Mouse (Mus musculus) cerebellum, adult 8-10 months (tissue): ENCODE results near the gene Tspan10.

Experiments used
- DNase-seq: peaks from one replicate; pipeline ENCODE4 v3.0.0; 2022

Tspan10 gene

DNA sequence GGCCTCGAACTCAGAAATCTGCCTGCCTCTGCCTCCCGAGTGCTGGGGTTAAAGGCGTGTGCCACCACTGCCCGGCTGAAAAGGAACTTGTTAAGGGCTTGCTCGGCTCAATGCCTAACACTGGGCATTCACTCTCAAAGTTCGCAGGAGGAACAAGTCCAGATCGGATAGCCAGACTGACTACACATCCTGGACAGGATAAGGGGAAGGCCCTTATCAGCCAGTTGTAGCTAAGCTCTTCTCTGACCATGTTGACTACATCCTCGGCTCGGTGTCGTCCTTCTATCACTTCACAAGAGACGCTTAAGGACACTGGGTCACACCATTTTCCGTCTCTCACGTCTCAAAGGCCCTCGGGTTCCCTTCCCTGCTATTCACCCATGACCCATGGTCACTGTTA is 14.9 kb downstream of the Tspan10 start:
- no peak for DNase-seq

- DNase-seq = peak; percentile 71
Observed at GRCm38 (mm10) chr11:120457772-120458751, 15.6 kb downstream of the Tspan10 start, which contains the start of the genes Oxld1 and Ccdc137. TSS of gene Oxld1 (minus strand) at chr11:120458068. TSS of gene Ccdc137 (plus strand) at chr11:120458115.

DNA sequence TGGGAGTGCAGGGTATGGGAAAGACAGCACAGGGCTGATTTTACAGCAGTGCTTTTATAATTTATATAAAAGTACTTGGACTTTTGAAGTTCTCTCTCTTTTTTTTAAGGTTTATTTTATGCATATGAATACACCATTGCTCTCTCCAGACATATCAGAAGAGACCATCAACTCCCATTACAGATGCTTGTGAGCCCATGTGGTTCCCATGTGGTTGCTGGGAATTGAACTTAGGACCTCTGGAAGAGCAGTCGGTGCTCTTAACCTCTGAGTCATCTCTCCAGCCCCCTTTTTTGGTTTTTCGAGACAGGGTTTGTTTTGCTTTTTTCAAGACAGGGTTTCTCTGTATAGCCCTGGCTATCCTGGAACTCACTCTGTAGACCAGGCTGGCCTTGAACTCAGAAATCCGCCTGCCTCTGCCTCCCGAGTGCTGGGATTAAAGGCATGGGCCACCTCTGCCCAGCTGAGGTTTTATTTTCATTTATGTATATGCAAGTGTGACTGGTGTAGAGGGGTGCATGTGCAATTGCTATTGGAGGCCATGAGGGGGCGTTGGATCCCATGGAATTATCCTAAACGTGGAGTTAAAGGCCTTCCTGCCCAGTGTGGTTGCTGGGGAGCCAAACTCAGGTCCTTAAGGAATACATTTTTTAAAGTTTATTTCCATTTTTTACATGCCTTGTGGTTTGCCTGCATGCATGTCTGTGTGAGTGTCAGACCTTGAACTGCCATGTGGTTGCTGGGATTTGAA is 16.6 kb downstream of the Tspan10 start:
- no peak for DNase-seq

- DNase-seq = no peak
Observed at GRCm38 (mm10) chr11:120463536-120463935, 21.1 kb downstream of the Tspan10 start.

DNA sequence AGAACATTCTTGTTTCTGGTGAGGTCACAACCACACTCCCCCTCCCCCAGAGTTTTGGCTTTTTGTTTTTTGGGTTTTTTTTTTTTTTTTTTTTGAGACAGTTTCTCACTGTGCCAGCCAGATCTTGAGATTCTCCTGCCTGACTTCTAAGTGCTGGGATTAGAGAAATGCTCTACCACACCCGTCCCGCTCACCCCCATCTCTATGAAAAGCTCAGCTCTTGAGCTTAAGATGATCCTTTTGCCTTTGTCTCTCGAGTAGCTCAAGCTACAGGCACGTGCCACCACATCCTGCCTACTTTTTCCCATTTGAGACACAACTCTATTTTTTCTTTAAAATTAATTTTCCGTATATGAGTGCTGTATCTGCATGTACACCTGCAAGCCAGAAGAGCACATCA is 21.9 kb downstream of the Tspan10 start:
- no peak for DNase-seq

DNA sequence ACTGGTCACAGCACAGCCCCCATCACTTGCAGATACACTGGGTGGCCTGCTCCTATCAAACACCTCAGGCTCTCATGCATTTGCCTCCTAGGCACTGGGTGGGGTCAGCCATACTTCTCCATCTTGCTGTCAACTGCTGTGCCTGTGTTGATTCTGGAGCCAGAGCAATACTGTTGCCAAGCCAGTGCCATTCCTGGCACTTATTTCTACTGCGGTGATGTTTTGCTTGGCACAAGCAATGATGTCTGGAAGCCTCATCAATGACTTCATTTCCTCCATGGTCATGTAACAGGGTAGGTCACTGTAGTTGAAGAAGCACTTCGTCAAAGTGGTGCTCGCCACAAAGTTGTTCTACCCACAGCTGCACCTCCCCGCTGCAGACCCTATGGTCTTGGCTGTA is 23.1 kb downstream of the Tspan10 start:
- no peak for DNase-seq

DNA sequence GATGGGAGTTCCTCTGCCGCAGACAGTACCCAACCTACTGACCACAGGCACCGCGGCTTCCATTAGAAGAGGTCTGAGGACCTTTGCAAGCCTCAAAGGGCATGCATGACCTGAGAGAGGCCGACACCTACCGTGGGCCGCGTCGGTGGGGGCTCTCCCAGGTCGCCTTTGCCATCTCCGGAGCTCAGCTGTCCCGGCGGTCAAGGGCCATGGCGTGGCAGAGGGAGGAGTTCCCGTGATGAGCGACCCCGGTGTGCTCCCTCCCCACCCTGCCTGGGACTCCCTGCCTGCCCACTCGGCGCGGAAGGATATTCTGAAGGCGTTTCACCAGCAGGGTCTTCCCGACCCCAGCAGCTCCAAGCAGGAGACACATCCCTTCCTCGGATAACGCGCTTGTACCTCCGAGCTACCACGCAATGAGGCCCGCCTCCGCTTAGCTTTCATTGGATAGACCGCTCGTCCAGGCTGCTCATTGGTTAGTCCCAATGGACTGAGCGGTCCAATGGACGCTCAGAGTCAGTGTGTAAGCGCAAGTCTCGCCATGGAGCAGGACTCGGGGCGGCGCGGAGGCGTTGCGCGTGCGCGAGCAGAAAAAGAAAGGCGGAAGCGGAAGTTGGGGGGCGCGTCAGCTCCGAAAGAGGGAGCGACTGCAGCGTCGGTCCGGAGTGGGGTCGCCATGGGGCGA is 24.7 kb downstream of the Tspan10 start, which contains the start of gene Arl16:
Arl16 (minus strand) TSS at position 557 of the 685 bp plus-strand sequence.
- DNase-seq = peak; percentile 88

- DNase-seq = no peak
Observed at GRCm38 (mm10) chr11:120467736-120468092, 25.3 kb downstream of the Tspan10 start.

- DNase-seq = no peak
Observed at GRCm38 (mm10) chr11:120472052-120472451, 29.6 kb downstream of the Tspan10 start.

GRCm38 (mm10) chr11:120483448-120483934 is 41.0 kb downstream of the Tspan10 start:
- DNase-seq = no peak

- DNase-seq = peak; percentile 84
Observed at GRCm38 (mm10) chr11:120484265-120484981, 42.0 kb downstream of the Tspan10 start, which contains the start of gene Mrpl12. TSS of gene Mrpl12 (plus strand) at chr11:120484613.

GRCm38 (mm10) chr11:120485251-120485650 is 42.8 kb downstream of the Tspan10 start:
- no peak for DNase-seq

DNA sequence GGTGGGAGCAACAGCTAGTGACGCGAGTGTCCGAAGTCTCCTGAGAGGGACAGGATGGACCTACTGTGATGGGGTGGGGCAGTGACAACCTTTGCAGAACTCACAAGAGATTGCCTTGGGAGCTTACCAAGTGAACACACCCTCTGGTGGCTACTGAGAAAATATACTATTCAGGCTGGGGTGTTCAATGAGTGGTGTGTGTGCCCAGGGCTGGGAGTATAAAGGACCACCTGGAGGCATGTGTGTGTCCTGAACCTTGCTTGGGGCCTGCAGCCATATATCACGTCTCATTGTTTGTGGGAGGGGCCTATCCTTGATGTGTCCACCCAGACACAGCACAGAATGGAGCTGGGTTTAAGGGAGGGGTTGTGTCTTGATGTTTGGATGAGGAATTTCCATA is 46.1 kb downstream of the Tspan10 start:
- no peak for DNase-seq

DNA sequence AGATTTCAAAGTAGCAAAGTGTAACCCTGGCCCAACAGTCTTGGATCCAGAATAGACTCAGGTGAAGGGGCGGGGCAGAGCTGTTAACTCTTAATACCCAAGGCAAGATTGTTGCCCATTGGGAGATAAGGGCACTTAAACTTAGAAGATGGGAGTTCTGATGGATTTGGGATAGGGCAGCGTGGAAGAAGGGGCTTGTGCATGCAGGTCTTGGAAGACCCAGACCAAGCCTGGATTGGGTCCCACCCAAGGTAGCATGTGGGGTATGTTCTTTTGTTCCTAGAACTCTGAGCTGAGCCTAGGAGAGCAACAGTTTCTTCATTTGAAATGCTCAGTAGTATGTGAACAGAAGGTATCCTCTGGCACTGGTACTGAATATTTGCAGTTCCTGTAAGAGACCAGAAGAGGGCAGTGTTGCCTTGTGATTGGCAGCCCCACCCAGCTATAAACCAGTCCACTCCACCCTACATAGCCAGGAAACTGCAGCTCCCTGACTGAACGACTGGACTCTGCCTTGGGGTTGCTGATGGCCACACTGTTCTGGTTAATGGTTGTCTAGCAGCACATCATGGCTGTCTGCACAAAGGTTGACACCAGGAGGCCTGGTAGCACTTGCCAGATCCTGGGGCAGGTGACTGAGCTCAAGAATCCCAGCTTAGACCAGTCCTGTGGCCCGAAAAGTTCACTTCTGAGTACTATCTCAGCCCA is 46.8 kb downstream of the Tspan10 start:
- peak; percentile 68 for DNase-seq

GRCm38 (mm10) chr11:120490291-120491046 is 48.0 kb downstream of the Tspan10 start:
- no peak for DNase-seq

GRCm38 (mm10) chr11:120491317-120492023 is 49.0 kb downstream of the Tspan10 start, which contains the start of gene Slc25a10:
TSS of gene Slc25a10 (plus strand) at chr11:120491840.
- peak; percentile 83 for DNase-seq

DNA sequence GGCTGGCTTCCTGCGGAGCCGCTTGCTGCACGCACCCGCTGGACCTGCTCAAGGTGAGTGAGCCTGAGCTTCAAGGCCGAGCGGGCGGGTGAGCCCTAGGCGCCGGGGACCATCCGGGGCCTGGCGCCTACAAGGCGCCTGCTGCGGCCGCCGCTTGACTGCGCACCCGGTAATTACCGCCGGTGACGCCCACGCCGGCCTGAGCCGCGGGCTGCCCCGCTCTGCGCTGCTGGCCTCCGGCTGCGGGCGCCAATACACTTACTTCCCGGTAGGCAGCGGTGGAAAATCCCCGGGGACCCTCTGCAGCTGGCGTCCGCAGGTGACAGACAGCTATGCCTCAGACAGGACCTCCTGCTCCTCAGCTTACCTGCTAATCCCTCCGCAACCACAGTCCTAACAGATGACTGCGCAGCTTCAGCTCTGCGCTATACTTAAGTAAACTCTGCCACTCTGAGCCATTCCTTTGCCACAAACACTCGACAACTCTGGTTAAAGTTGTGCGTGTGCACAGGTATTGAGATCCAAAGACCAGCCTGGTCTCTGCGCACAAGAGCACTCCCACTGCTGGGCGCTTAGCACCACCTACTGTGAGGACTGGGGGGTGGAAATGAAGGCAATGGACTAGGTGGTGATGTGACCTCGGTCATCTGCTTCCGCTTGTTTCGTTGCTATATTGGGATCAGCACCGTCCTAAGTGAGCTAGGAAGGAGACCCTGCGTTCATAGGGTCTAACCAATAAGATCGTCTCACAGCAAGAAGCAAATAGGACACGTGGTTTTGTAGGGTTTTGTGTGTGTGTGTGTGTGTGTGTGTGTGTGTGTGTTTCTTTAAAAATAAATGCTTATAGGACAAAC is 49.8 kb downstream of the Tspan10 start:
- no peak for DNase-seq

DNA sequence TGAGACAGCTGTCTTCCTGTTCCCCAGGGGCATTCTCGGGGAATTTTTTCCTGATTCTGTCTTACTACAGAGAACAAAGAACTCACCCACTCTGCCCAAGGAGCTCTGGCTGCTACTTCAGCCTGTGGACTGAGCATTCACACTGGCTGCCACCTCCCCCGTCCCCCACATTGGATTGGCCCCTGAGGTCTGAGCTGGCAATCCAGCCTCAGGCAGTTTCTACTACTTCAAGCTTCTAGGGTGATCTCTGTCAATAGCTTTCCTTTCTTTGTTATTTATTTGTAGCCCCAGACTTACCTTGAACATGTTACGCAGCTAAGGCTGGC is 50.4 kb downstream of the Tspan10 start:
- DNase-seq = no peak

DNA sequence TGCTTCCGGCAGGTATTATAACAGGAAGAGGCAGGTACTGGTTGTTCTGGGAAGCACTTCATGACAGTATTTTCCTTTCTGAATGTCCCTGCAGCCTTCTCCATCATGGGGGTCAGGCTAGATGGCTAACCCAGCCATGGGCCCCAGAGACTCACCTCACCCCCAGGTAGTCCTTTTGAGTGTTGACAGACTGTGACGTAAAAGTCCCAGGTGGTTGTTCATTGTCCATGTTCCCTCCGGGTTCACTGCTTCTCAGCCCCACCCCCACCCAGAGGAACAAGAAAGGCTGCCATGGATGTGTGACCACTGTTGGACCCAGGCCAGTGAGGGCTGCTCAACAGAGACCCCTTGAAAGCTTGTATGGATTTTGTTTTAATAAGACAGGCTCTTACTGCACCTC is 50.9 kb downstream of the Tspan10 start:
- no peak for DNase-seq
